Mouse (Mus musculus): ENCODE measurements at regions not wholly inside any gene's neighbourhood (a gene's known extent, or its start where the extent isn't known, plus 50 kb on each side); places are given as distances from the start of the nearest gene placed in this dataset.

DNA sequence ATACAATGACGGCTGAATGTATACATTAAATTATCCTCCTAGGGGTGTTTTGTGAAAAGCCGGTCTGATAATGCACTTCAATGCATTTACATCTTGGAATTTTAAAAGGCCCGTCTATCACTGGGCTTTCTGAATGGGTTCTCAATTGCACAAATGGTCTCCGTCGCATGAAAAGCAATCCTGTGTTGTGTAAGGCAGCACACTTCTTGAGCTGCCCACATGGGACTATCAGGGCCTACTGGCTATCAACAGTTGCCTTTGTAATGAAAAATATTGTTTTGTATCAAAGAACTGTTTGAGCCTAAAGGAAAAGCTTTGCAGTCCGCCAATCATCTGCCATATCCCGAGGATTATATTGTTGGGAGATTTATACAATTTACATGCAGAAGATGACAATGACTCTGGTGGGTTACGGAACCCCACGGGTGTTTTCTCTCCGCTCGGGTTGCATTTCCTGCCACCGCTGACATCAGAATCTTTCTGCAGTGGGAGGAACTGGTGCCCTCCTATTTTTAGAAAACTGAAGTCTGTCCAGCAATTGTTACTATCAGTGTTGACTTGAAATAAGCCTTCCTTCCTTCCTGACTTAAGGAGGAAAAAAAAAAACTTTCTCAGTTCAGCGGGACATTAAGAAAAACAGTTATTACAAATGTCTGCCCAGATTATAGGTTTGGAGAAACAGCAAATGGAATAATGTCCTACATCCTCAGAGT, 118.7 kb downstream of the Tmem26 start:
- WGBS (ENCODE audit: missing documents) = 17% methylated on average over 13 of the region's 13 CpGs
- H3K36me3 ChIP-seq (ENCODE audit: inconsistent target) = no peaks in the 10 kb centered on the region
- H3K4me3 ChIP-seq (ENCODE audit: inconsistent target) = no peak overlapping the region
- H3K79me2 ChIP-seq (ENCODE audit: inconsistent target) = no peaks in the 10 kb centered on the region
- H3K27ac ChIP-seq = peak overlapping the region; percentile 51

GRCm38 (mm10) chr10:68844066-68844465, 120.6 kb downstream of the Tmem26 start:
- no peaks in the 10 kb centered on the region for H3K79me2 ChIP-seq (ENCODE audit: inconsistent target)
- no peak overlapping the region for H3K27ac ChIP-seq
- WGBS (ENCODE audit: missing documents) = 70% methylated on average over 4 of the region's 4 CpGs
- H3K36me3 ChIP-seq (ENCODE audit: inconsistent target) = no peaks in the 10 kb centered on the region
- no peak overlapping the region for H3K4me3 ChIP-seq (ENCODE audit: inconsistent target)

DNA sequence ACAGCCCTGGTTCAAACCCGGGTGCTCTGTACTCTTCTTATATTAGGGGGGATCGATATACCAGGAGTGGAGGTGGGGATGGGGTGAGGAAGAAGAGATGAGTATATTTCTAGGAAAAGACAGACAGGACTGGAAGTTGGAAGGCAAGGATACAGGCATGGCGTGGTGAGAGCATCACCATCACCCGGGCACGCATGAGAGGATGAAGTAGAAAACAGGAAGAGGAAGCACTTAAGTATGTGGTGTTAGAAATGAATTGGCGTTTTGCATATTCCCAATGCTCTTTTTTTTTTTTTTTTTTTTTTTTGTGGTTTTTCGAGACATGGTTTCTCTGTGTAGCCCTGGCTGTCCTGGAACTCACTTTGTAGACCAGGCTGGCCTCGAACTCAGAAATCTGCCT, 121.2 kb downstream of the Tmem26 start:
- H3K36me3 ChIP-seq (ENCODE audit: inconsistent target) = no peaks in the 10 kb centered on the region
- WGBS (ENCODE audit: missing documents) = 50% methylated on average over 7 of the region's 8 CpGs
- H3K79me2 ChIP-seq (ENCODE audit: inconsistent target) = no peaks in the 10 kb centered on the region
- H3K27ac ChIP-seq = no peak overlapping the region
- no peak overlapping the region for H3K4me3 ChIP-seq (ENCODE audit: inconsistent target)

DNA sequence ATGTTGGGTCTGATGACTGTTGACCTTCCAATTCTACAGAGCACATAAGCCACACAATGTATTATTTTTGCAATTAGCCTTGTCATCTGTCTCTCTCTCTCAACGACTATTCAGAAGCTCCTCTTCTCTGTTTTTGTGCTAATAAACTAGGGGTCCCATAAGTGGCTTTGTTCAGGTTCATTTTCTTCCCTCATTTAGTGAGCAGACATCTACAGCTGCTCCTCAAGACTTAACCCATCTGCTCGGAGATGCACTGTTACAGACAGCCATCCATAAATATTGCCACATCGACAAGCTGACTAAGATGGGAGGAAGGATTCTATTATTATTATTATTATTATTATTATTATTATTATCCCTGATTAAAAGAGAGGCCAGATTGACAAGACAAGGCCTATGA, 127.7 kb downstream of the Tmem26 start:
- Histone ChIP-seq H3K79me2 (ENCODE audit: inconsistent target) (no peaks in the 10 kb centered on the region), H3K36me3 (ENCODE audit: inconsistent target) (no peaks in the 10 kb centered on the region), H3K4me3 (ENCODE audit: inconsistent target) (no peak overlapping the region), H3K27ac (no peak overlapping the region)
- WGBS (ENCODE audit: missing documents) = 96% methylated on average over 3 of the region's 3 CpGs

- Histone ChIP-seq H3K79me2 (ENCODE audit: inconsistent target) (no peaks in the 10 kb centered on the region), H3K4me3 (ENCODE audit: inconsistent target) (no peak overlapping the region), H3K27ac (no peak overlapping the region), H3K36me3 (ENCODE audit: inconsistent target) (no peaks in the 10 kb centered on the region)
- 85% methylated on average over 13 of the region's 13 CpGs for WGBS (ENCODE audit: missing documents)
These were observed 132.8 kb downstream of the Tmem26 start for GRCm38 (mm10) chr10:68855934-68856891.

- WGBS (ENCODE audit: missing documents) = 88% methylated on average over 8 of the region's 8 CpGs
- no peaks in the 10 kb centered on the region for H3K79me2 ChIP-seq (ENCODE audit: inconsistent target)
These were observed 141.3 kb downstream of the Tmem26 start for GRCm38 (mm10) chr10:68864606-68865378.

DNA sequence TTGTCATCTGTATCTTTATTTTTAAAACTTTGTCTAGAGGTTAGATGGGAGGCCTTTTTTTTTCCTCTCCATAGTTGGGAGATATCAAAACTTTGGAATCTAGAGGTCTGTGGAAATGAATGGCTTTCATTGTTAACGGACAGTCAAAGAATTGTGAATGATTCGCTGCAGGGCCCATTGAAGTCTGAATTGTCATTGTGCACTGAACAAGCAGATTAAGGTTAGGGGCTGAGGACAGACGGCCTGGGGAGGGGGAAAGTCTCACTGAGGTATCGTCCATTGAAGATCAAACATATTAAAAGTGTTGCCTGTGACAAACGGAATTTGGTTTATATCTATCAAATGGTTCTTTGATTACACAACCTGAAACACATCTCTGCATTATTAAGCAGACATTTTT, 142.3 kb downstream of the Tmem26 start:
- no peaks in the 10 kb centered on the region for H3K36me3 ChIP-seq (ENCODE audit: inconsistent target)
- WGBS (ENCODE audit: missing documents) = 96% methylated on average over 5 of the region's 5 CpGs
- no peak overlapping the region for H3K4me3 ChIP-seq (ENCODE audit: inconsistent target)
- no peak overlapping the region for H3K27ac ChIP-seq
- no peaks in the 10 kb centered on the region for H3K79me2 ChIP-seq (ENCODE audit: inconsistent target)

More at GRCm38 (mm10) chr10:68864606-68865378, 141.3 kb downstream of the Tmem26 start:
- H3K27ac ChIP-seq = no peak overlapping the region
- H3K4me3 ChIP-seq (ENCODE audit: inconsistent target) = no peak overlapping the region
- no peaks in the 10 kb centered on the region for H3K36me3 ChIP-seq (ENCODE audit: inconsistent target)

DNA sequence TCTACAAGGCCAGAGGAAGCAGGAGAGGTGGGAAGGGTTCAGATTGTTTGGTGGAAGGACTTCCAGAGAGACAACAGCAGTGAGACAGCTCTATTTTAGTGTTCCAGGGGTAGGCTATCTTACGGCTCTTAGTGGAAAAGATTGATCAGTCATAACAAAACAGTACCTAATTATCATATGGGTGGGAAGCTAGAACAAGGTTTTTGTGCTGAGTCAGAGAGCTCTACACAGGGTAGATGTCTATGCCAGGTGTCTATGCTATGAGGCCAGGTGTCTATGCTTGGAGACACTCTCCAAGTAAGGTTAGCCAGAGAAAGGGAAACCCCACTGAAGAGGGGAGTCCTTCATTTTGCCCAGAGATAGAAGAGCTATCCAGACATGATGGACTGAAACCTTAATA, 143.9 kb downstream of the Tmem26 start:
- Histone ChIP-seq H3K36me3 (ENCODE audit: inconsistent target) (no peaks in the 10 kb centered on the region), H3K79me2 (ENCODE audit: inconsistent target) (no peaks in the 10 kb centered on the region), H3K27ac (no peak overlapping the region), H3K4me3 (ENCODE audit: inconsistent target) (no peak overlapping the region)
- 75% methylated on average over 1 of the region's 1 CpGs for whole genome bisulfite sequencing (ENCODE audit: missing documents)

DNA sequence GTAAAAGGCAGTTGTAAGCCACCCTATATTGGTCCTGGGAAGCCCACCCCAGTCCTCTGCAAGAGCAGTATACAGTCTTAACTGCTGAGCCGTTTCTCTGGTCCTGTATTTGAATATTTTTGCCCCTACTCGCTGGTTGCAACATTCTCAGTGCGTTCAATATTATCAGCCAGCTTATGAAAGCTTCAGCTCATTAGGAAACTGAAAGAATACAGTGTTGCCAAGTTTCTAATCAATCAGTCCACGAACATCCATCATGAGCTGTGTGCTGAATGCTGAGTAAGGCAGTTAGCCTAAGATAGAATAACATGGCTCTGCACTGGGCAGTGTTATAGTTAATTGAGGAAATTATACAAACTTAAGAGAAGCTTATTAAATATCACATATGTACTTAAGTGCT, 148.7 kb downstream of the Tmem26 start:
- WGBS (ENCODE audit: missing documents) = 85% methylated on average over 4 of the region's 4 CpGs
- Histone ChIP-seq H3K4me3 (ENCODE audit: inconsistent target) (no peak overlapping the region), H3K79me2 (ENCODE audit: inconsistent target) (no peaks in the 10 kb centered on the region), H3K36me3 (ENCODE audit: inconsistent target) (no peaks in the 10 kb centered on the region), H3K27ac (no peak overlapping the region)

GRCm38 (mm10) chr10:68875641-68876040, 152.2 kb downstream of the Tmem26 start:
- WGBS (ENCODE audit: missing documents) = 92% methylated on average over 5 of the region's 5 CpGs
- H3K36me3 ChIP-seq (ENCODE audit: inconsistent target) = no peaks in the 10 kb centered on the region
- H3K27ac ChIP-seq = no peak overlapping the region
- H3K4me3 ChIP-seq (ENCODE audit: inconsistent target) = no peak overlapping the region
- no peaks in the 10 kb centered on the region for H3K79me2 ChIP-seq (ENCODE audit: inconsistent target)

DNA sequence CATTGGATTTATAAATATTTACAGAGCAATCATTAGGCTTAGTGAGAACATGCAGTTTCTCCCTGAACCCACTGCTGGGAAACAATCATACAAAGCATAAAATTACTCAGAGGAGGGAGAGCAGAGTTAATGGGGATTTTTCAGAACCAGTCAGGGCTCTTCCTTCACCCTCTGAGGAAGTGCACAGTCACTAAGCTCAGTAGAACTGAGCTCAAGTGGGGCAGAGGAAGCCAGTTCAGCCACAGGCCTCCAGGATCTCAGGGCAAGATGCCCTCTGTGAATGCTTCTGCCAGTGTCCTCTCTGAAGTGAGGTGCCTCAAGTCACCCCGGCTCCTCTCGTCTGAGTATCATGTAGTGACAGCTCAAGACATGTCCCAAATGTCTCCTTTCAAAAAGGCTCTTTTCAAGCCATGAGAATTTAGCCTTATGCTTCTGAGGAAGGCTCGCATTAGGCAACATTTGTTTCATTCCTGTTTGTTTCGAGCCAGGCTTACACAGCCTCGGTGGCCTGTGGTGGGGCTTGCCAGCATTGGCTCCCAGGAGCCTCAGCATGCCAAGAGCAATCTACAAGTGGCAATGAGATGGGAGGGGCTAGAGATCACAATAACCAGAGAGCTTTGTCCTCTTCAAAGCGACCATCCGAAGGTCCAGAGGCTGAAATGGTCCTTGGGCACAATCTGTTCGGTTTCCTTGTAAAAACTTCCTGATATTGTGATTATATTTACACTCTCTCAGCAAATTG, 169.8 kb downstream of the Tmem26 start:
- Histone ChIP-seq H3K4me3 (ENCODE audit: inconsistent target) (no peak overlapping the region), H3K36me3 (ENCODE audit: inconsistent target) (no peaks in the 10 kb centered on the region), H3K27ac (no peak overlapping the region), H3K79me2 (ENCODE audit: inconsistent target) (no peaks in the 10 kb centered on the region)
- WGBS (ENCODE audit: missing documents) = 69% methylated on average over 8 of the region's 8 CpGs

- Histone ChIP-seq H3K79me2 (ENCODE audit: inconsistent target) (no peaks in the 10 kb centered on the region), H3K27ac (no peak overlapping the region)
- 95% methylated on average over 6 of the region's 6 CpGs for WGBS (ENCODE audit: missing documents)
These were observed 170.7 kb downstream of the Tmem26 start for GRCm38 (mm10) chr10:68894121-68894520.

GRCm38 (mm10) chr10:68897524-68897923, 174.1 kb downstream of the Tmem26 start:
- Histone ChIP-seq H3K4me3 (ENCODE audit: inconsistent target) (no peak overlapping the region), H3K79me2 (ENCODE audit: inconsistent target) (no peaks in the 10 kb centered on the region), H3K36me3 (ENCODE audit: inconsistent target) (no peaks in the 10 kb centered on the region), H3K27ac (no peak overlapping the region)
- 95% methylated on average over 3 of the region's 3 CpGs for WGBS (ENCODE audit: missing documents)

More at GRCm38 (mm10) chr10:68894121-68894520, 170.7 kb downstream of the Tmem26 start:
- H3K36me3 ChIP-seq (ENCODE audit: inconsistent target) = no peaks in the 10 kb centered on the region
- no peak overlapping the region for H3K4me3 ChIP-seq (ENCODE audit: inconsistent target)

DNA sequence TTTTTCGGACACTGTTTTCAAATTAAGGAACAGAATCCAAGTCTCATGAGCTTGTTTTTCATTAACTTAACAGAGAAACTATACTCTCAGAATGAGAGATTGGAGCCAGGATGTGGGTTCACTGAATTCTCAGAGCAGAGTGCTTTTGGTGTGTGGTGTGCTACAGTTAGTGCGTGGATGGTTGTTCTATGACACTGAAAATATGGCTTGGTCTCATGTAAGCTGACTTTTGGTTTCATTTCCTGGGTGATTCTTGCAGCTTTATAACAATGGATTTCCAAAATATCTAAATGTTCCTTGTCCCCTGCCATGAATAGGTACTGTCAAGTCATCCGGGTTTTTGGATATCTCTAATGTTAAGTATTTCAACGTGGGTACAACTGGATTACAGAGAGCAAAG, 177.7 kb downstream of the Tmem26 start:
- Histone ChIP-seq H3K79me2 (ENCODE audit: inconsistent target) (no peaks in the 10 kb centered on the region), H3K27ac (no peak overlapping the region), H3K36me3 (ENCODE audit: inconsistent target) (no peaks in the 10 kb centered on the region), H3K4me3 (ENCODE audit: inconsistent target) (no peak overlapping the region)
- 75% methylated on average over 4 of the region's 4 CpGs for WGBS (ENCODE audit: missing documents)

Measured in macrophage (primary cell).